10 mouse cellular contexts compared by ENCODE assay signal in genomic region chr17:53833366-53833765, GRCm38 (mm10). TPM values are rescaled to one million over a fixed set of nuclear protein-coding genes. Genes with fewer than 3 reads are reported as not detected.
DNase-seq lines count a peak whose midpoint lies in the region; ATAC-seq and TF ChIP-seq lines count a peak whose summit lies in the region.
"Had no signal": no experiment of that assay in that cellular context is flagged by ENCODE, and none has a peak within 500 bp of the region (broad histone marks: within the 10 kb centered on the region; RNA-seq: fewer than 3 reads in every experiment).

No protein-coding gene starts in this region.

- 56% methylated on average over 3 of the region's 3 CpGs for WGBS in forebrain, embryonic 14.5 days
- 56% methylated on average over 3 of the region's 3 CpGs for WGBS in forebrain, embryonic 11.5 days
- 59% methylated on average over 3 of the region's 3 CpGs for WGBS in midbrain, postnatal 0 days
- WGBS in midbrain, embryonic 15.5 days: 63% methylated on average over 3 of the region's 3 CpGs
- WGBS in kidney, postnatal 0 days: 64% methylated on average over 3 of the region's 3 CpGs

- no peak overlapping the region for H3K27ac ChIP-seq in forebrain, embryonic 14.5 days (ENCODE audit: low read depth, low read length)
- H3K27ac ChIP-seq in forebrain, embryonic 11.5 days (ENCODE audit: low read depth, low read length): no peak overlapping the region
- no peak overlapping the region for H3K27ac ChIP-seq in midbrain, postnatal 0 days (ENCODE audit: low read depth, low read length)
- no peak overlapping the region for H3K27ac ChIP-seq in midbrain, embryonic 15.5 days
- H3K27ac ChIP-seq in kidney, postnatal 0 days: no peak overlapping the region

- H3K9ac ChIP-seq in forebrain, embryonic 14.5 days (ENCODE audit: low read length): no peak overlapping the region
- no peak overlapping the region for H3K9ac ChIP-seq in forebrain, embryonic 11.5 days (ENCODE audit: low read length)
- H3K9ac ChIP-seq in midbrain, postnatal 0 days (replicated peaks; ENCODE audit: low read length, poor library complexity, severe bottlenecking): no peak overlapping the region
- no peak overlapping the region for H3K9ac ChIP-seq in midbrain, embryonic 15.5 days
- no peak overlapping the region for H3K9ac ChIP-seq in kidney, postnatal 0 days (ENCODE audit: low read depth, low read length)

- no peak overlapping the region for H3K4me3 ChIP-seq in forebrain, embryonic 14.5 days (ENCODE audit: low read depth, low read length)
- H3K4me3 ChIP-seq in forebrain, embryonic 11.5 days (ENCODE audit: low read depth, low read length): no peak overlapping the region
- no peak overlapping the region for H3K4me3 ChIP-seq in midbrain, postnatal 0 days (ENCODE audit: low read depth, low read length)
- H3K4me3 ChIP-seq in midbrain, embryonic 15.5 days: no peak overlapping the region
- H3K4me3 ChIP-seq in kidney, postnatal 0 days (replicated peaks; ENCODE audit: low read depth, low read length): no peak overlapping the region
- H3K4me3 ChIP-seq: myocyte had no signal

- peak; percentile 53 for DNase-seq in forebrain, embryonic 14.5 days (ENCODE audit: low spot score)
- DNase-seq in forebrain, embryonic 11.5 days (ENCODE audit: low spot score): no peak
- DNase-seq in midbrain, postnatal 0 days (ENCODE audit: low spot score): peak; percentile 51
- DNase-seq in cerebellum, postnatal 14 days: peak; percentile 65 to 77
- DNase-seq in kidney, postnatal 0 days (ENCODE audit: low spot score): peak; percentile 28
- peak; percentile 70 for DNase-seq in retina, embryonic 14.5 days (ENCODE audit: low spot score)
- DNase-seq in B cell, adult 2 months: no peak

- no peak overlapping the region for H3K4me2 ChIP-seq in forebrain, embryonic 14.5 days (ENCODE audit: low read length)
- H3K4me2 ChIP-seq in forebrain, embryonic 11.5 days (ENCODE audit: low read depth, low read length, severe bottlenecking): no peak overlapping the region
- H3K4me2 ChIP-seq in midbrain, postnatal 0 days (ENCODE audit: low read depth, low read length, poor library complexity, severe bottlenecking): no peak overlapping the region
- no peak overlapping the region for H3K4me2 ChIP-seq in midbrain, embryonic 15.5 days
- no peak overlapping the region for H3K4me2 ChIP-seq in kidney, postnatal 0 days (ENCODE audit: low read length)

- H3K4me1 ChIP-seq in forebrain, embryonic 14.5 days (ENCODE audit: control insufficient read depth, insufficient read depth, low read length): no peaks in the 10 kb centered on the region
- no peaks in the 10 kb centered on the region for H3K4me1 ChIP-seq in forebrain, embryonic 11.5 days (replicated peaks; ENCODE audit: control insufficient read depth, insufficient read depth, low read length)
- H3K4me1 ChIP-seq in midbrain, postnatal 0 days (ENCODE audit: insufficient read depth, low read length): no peaks in the 10 kb centered on the region
- H3K4me1 ChIP-seq in midbrain, embryonic 15.5 days: no peaks in the 10 kb centered on the region
- no peaks in the 10 kb centered on the region for H3K4me1 ChIP-seq in kidney, postnatal 0 days (replicated peaks; ENCODE audit: insufficient read depth, low read length)

- ATAC-seq in forebrain, embryonic 14.5 days: no peak
- ATAC-seq in forebrain, embryonic 11.5 days (replicated peaks; ENCODE audit: low FRiP score): no peak
- ATAC-seq in midbrain, postnatal 0 days (ENCODE audit: low FRiP score): no peak
- no peak for ATAC-seq in midbrain, embryonic 15.5 days (replicated peaks)
- no peak for ATAC-seq in kidney, postnatal 0 days (replicated peaks; ENCODE audit: low FRiP score, low read depth)

- H3K9me3 ChIP-seq in forebrain, embryonic 14.5 days (replicated peaks; ENCODE audit: control insufficient read depth, low read length): no peaks in the 10 kb centered on the region
- no peaks in the 10 kb centered on the region for H3K9me3 ChIP-seq in forebrain, embryonic 11.5 days (ENCODE audit: control insufficient read depth, low read length)
- H3K9me3 ChIP-seq in midbrain, postnatal 0 days (ENCODE audit: low read length): no peaks in the 10 kb centered on the region
- peaks cover 7% of the 10 kb centered on the region; the same call in 1 of the 2 replicates for H3K9me3 ChIP-seq in midbrain, embryonic 15.5 days
- H3K9me3 ChIP-seq in kidney, postnatal 0 days (replicated peaks; ENCODE audit: low read length): no peaks in the 10 kb centered on the region

- H3K36me3 ChIP-seq in forebrain, embryonic 14.5 days (ENCODE audit: control insufficient read depth, insufficient read depth, low read length): no peaks in the 10 kb centered on the region
- H3K36me3 ChIP-seq in forebrain, embryonic 11.5 days (ENCODE audit: control insufficient read depth, insufficient read depth, low read length): no peaks in the 10 kb centered on the region
- H3K36me3 ChIP-seq in midbrain, postnatal 0 days (ENCODE audit: insufficient read depth, low read length): no peaks in the 10 kb centered on the region
- H3K36me3 ChIP-seq in midbrain, embryonic 15.5 days (replicated peaks): no peaks in the 10 kb centered on the region
- H3K36me3 ChIP-seq in kidney, postnatal 0 days (ENCODE audit: insufficient read depth, low read length): no peaks in the 10 kb centered on the region

- no peaks in the 10 kb centered on the region for H3K27me3 ChIP-seq in forebrain, embryonic 14.5 days (replicated peaks; ENCODE audit: control insufficient read depth, insufficient read depth, low read length)
- no peaks in the 10 kb centered on the region for H3K27me3 ChIP-seq in forebrain, embryonic 11.5 days (ENCODE audit: control insufficient read depth, insufficient read depth, low read length)
- H3K27me3 ChIP-seq in midbrain, postnatal 0 days (ENCODE audit: insufficient read depth, low read length): no peaks in the 10 kb centered on the region
- no peaks in the 10 kb centered on the region for H3K27me3 ChIP-seq in midbrain, embryonic 15.5 days (replicated peaks)
- no peaks in the 10 kb centered on the region for H3K27me3 ChIP-seq in kidney, postnatal 0 days (ENCODE audit: insufficient read depth, low read length)

- peak; percentile 78 for TF ChIP-seq CTCF in midbrain, postnatal 0 days (IDR thresholded peaks at IDR 0.05)
- peak; percentile 60 for TF ChIP-seq CTCF in kidney, postnatal 0 days (IDR thresholded peaks at IDR 0.05; ENCODE audit: low read depth)

RNA-seq across cellular contexts. Expression of gene Sult1c2, which starts 12.8 kb away (rescaled TPM):
- not detected in 2 replicates for polyA plus RNA-seq in forebrain, embryonic 14.5 days (2014; fragmentation: Nextera tagmentation; extraction: Ambion mirVana)
- polyA plus RNA-seq in forebrain, embryonic 11.5 days (2014; fragmentation: Nextera tagmentation; extraction: Ambion mirVana): not detected in 2 replicates
- total RNA-seq in midbrain, postnatal 0 days (2014; rRNA removed): not detected in 2 replicates
- polyA plus RNA-seq in midbrain, postnatal 0 days (2015; fragmentation: Nextera tagmentation; extraction: Ambion mirVana): not detected in 2 replicates
- polyA plus RNA-seq in midbrain, embryonic 15.5 days (2015; fragmentation: Nextera tagmentation; extraction: Ambion mirVana): not detected in 2 replicates
- polyA plus RNA-seq in kidney, postnatal 0 days (2015; fragmentation: Nextera tagmentation; extraction: Ambion mirVana): 20.7 and 23.1 TPM in 2 replicates
- polyA plus RNA-seq: heart, embryonic 14.5 days; myocyte had no signal

Comparison
In these comparisons a context has a peak if more than half of its experiments do, and no peak if none do; other contexts are left out.
1. DNase-seq: peak in forebrain, embryonic 14.5 days (single experiment), midbrain, postnatal 0 days (single experiment), cerebellum, postnatal 14 days (2 of 2), kidney, postnatal 0 days (single experiment) and retina, embryonic 14.5 days (single experiment); none in forebrain, embryonic 11.5 days (single experiment) and B cell, adult 2 months (0 of 2).
2. RNA of gene Sult1c2, which starts 12.8 kb away (polyA plus RNA-seq): 20.7 to 23.1 TPM in kidney, postnatal 0 days; not detected in midbrain, postnatal 0 days, not detected in forebrain, embryonic 14.5 days, not detected in forebrain, embryonic 11.5 days and not detected in midbrain, embryonic 15.5 days; every median in the first group is over 10 times any median in the second.